Mouse (Mus musculus) left cerebral cortex, adult 18-20 months (tissue): ENCODE measurements around the gene Rom1. TPM values are rescaled to one million over a fixed set of nuclear protein-coding genes. Genes with fewer than 3 reads are reported as not detected.
"Not testable (repeated sequence)": the region's sequence is repeated elsewhere in the genome, so short reads cannot be mapped to it uniquely, and the experiment has no call there.

Experiments
- DNase-seq, 2 experiments: peaks; one replicate each; pipeline ENCODE4 v3.0.0; 2021 to 2022; ENCODE audit warnings: low spot score in 2 of 2, mixed read lengths in 1 of 2
- long read RNA-seq, 2 experiments: library from polyadenylated mRNA; stranded (forward); transcript quantifications; one replicate each; pipeline ENCODE4 v2.0.0; 2021
- total RNA-seq, 2 experiments: library from RNA; stranded (reverse); gene quantifications; 2 replicates each; pipeline ENCODE4 v1.2.3; 2021

Gene Rom1
- total RNA-seq = 1 to 10 TPM; 6.4 to 7.6 TPM
- long read RNA-seq, experiment 1, transcript Rom1-201 (3 exons, 1,517 nt) = major isoform, 8 of 8 reads
- long read RNA-seq, experiment 1, partial matches to known transcripts = 0 of 8 reads
- long read RNA-seq, experiment 1, other reads (novel, unspliced or antisense) = 0 of 8 reads
- long read RNA-seq, experiment 2, transcript Rom1-201 (3 exons, 1,517 nt) = major isoform, 9 of 9 reads
- long read RNA-seq, experiment 2, partial matches to known transcripts = 0 of 9 reads
- long read RNA-seq, experiment 2, other reads (novel, unspliced or antisense) = 0 of 9 reads

GRCm38 (mm10) chr19:8929224-8930088, at the start of gene Rom1, which contains the start of gene Eml3:
Rom1 (minus strand) TSS chr19:8929356.
Eml3 (plus strand) TSS chr19:8929552.
- DNase-seq = peak in 1 of 2 experiments; percentile 41

DNA sequence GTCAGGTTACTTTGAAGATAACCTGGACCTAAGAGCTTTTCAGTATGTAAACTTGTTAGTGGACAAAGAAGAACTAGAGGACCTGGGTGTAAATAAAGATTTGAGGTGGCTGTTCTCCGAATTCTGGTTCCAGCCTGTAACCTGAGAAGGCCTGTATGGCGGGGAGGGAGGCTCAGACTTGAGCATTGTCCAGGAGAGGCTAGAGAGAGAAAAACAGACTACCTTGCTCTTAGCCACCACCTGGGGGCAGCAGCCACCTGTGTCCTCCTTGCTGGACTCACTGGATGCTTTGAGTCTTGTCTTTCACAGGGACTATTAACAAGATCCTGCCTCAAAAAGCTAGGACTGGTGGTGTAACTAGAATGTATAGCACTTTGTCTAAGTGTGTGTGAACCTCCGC, 47.4 kb upstream of the Rom1 start:
- no peak for DNase-seq

- no peak for DNase-seq
Observed at GRCm38 (mm10) chr19:8975491-8975890, 46.3 kb upstream of the Rom1 start.

- no peak for DNase-seq
Observed at GRCm38 (mm10) chr19:8974638-8975037, 45.5 kb upstream of the Rom1 start.

- DNase-seq = not testable (repeated sequence)
Observed at GRCm38 (mm10) chr19:8972491-8972890, 43.3 kb upstream of the Rom1 start.

GRCm38 (mm10) chr19:8967893-8968292, 38.7 kb upstream of the Rom1 start:
- no peak for DNase-seq

DNA sequence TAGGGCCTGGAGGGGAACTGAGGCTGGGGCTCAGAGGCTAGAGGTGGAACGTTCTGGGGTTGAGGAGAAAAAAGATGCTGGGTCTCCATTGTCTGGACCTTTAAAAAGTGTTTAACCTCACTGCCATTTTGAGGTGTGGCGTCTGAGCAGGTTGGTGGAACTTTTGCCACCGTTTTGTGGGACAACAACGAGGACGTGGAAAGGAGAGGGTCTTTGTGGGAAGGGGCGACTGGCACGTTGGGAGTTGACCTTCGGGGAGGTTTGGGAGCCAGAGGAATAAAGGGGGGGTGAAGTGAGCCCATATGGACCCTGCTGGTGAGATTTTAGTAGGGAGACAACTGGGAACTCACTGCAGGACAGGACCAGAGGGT, 38.2 kb upstream of the Rom1 start:
- no peak for DNase-seq

GRCm38 (mm10) chr19:8966590-8967372, 37.6 kb upstream of the Rom1 start, which contains the start of gene Eef1g:
Eef1g (plus strand) TSS chr19:8967041.
- DNase-seq = peak; percentile 97 to 99

- DNase-seq = no peak
Observed at GRCm38 (mm10) chr19:8966198-8966589, 37.0 kb upstream of the Rom1 start.

DNA sequence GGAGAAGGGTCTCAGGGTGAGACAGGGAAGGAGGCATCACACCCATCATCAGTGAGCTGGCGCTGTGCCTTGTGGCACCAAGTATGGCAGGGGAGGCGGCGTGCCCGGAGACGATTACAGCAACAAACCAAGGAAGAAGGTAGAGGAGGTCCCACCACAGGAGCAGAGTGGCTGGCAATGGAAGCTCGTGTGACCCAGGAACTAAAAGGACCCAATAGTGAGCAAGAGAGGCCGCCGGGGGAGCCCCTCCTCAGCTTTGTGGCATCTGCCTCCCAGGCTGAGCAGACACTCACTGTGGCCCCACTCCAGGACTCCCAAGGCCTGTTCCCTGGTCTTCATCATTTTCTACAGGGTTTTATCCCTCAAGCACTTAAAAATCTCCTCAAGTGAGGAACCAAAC, 36.6 kb upstream of the Rom1 start:
- DNase-seq = no peak

DNA sequence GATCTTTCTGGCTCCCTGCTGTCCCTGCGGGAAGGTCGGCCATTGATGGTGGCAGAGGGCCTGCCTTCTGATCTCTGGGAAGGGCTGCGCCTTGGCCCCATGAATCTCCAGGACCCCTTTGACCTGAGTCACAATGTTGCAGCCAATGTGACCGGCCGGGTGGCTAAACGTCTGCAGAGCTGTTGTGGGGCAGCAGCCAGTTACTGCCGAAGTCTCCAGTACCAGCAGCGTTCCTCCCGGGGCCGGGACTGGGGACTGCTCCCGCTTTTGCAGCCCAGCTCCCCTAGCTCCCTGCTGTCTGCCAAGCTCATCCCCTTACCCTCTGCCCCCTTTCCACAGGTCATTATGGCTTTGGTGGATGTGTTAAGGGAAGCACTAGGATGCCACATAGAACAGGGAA, 35.9 kb upstream of the Rom1 start:
- DNase-seq = no peak

DNA sequence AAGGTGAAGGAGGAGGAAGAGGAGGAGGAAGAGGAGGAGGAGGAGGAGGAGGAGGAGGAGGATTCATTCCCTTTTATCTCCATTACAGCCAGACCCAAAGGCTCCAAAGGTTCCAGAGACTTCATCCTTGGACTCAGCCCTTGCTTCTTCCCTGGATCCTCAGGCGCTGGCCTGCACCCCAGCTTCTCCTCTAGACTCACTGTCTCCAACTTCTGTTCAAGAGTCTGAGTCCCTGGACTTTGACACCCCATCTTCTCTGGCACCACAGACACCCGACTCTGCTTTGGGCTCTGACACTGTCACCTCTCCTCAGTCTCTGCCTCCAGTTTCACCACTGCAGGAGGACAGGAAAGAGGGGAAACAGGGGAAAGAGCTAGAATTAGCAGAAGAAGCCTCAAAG, 33.1 kb upstream of the Rom1 start:
- DNase-seq = no peak

DNA sequence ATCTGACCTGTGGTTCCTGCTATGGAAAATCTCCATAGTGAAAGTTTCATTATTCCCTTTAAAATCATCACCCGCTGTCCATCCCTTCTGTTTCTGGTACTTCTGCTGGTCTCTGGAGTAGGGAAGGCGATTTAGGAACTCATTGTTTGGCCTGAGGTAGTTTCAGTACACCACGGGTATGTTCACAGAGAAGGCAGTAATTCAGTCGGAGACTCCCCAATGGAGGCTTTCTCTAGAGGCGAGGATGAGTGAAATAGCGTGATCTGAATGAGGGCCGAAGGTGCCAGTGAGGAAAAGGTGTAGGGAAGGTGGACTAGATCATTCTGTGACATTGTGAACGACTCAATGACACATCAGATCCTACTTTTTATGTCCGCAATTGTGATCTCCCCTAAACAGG, 25.0 kb upstream of the Rom1 start:
- DNase-seq = no peak

DNA sequence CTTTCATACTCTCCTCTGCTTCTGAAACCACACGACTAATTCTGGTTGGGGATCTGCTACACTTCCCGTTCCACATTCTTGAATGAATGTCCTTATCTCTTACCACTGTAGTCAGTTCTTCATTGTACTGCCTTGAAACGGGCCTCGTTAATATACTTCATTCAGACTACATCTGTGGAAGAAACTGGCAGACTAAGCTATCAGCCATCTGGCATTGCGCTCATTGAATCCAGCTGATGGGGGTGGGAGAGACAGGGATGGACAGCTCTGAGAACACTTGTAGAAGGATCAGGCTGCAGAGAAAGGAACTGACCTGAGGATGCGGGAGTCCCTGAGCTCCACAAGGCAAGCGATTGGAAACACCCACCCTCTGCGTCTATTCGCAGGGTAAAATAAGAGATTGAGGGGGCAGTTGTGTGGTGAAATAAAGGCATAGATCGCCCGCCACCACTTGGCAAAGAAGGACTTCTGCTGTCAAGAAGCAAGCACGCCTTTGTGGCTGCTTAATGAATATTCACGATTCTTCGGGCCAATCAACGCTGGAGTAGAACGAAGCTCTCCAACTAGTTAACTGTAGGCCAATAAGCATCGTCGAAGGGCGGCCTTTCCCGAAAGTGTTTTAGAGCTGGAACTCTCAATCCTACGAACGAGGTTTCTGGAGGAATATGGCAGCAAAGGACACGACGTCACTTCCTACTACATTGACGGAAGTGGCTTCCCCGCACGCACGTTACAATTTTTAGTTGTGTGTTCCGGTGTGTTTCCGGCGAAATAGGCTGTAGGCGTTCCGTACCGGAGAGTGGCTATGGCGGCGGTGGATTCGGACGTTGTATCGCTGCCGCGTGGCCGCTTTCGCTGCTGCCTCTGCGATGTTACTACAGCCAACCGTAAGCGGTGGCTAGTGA, 24.2 kb upstream of the Rom1 start, which contains the start of gene Tut1:
Gene Tut1 (plus strand): TSS at position 713 of the 905 bp plus-strand sequence.
- DNase-seq = peak; percentile 91 to 93

DNA sequence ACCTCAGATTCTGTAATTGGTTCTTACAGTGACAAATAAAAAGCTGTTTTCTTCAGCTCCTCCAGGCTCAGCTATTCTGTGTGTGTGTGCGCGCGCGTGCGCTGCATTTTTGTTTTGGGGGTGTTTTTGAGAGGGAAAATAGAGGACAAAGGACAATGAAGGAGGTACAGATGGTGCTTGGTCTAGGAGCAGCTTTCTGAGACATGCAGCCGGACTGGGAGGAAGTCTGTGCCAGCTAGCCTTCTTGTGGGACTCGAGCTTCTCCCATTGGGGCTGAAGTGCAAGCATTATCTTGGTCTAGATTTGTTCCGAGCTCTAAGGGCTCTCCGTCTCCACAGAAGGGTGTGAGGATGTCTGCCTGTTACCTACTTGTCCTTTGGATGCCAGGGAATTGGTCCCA, 23.1 kb upstream of the Rom1 start:
- no peak for DNase-seq

- DNase-seq = no peak
Observed at GRCm38 (mm10) chr19:8950190-8950589, 21.0 kb upstream of the Rom1 start.

- DNase-seq = no peak
Observed at GRCm38 (mm10) chr19:8946929-8947328, 17.8 kb upstream of the Rom1 start.

- no peak for DNase-seq
Observed at GRCm38 (mm10) chr19:8945251-8945650, 16.1 kb upstream of the Rom1 start.

GRCm38 (mm10) chr19:8944750-8945149, 15.6 kb upstream of the Rom1 start:
- no peak for DNase-seq

DNA sequence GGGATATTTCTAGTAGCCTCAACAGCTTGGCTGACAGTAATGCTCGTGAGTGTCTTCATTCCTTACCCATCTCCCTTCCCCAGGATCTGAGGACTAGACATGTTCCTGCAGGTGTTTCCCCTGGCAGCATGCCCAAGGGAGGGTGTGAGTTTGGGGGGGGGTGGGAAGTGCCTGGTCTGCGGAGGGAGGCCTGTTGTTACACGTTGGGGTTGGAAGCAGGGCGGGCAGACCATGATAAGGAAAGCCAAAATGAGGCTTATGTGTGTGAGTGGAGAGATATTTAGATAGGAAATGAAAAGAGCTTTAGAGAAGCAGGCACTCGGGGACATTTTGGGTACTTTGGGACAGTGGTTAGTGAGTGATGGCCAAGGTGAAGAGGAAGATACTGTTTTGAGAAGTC, 14.9 kb upstream of the Rom1 start:
- no peak for DNase-seq
